Mouse (Mus musculus) erythroblast, embryonic 14.5 days (primary cell): Measurements from ENCODE around the gene Ube3b.

Source experiments
- GATA1 ChIP-seq: IDR thresholded peaks from 2 replicates; pipeline ENCODE4 v1.6.1; 2012; ENCODE audit warnings: low read length, inconsistent platforms, mixed read lengths
- TAL1 ChIP-seq: IDR thresholded peaks from 3 replicates; pipeline ENCODE4 v1.6.1; 2012; ENCODE audit warnings: low read length, inconsistent platforms, mixed read lengths

DNA sequence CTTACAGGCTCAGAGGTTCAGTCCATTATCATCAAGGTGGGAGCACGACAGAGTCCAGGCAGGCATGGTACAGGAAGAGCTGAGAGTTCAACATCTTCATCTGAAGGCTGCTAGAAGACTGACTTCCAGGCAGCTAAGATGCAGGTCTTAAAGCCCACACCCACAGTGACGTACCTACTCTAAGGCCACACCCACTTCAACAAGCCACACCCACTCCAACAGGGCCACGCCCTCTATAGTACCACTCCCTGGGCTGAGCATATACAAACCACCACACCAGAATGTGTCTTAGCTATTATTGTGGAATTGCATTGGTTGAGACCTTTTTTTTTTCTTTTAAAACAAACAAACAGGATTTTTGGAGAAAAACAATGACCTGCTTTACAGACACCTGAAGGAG lies 34.9 kb upstream of the Ube3b start:
- TF ChIP-seq GATA1, result no peak
- no peak for TF ChIP-seq TAL1
